Mouse (Mus musculus): ENCODE data around the gene Osbpl2.
"Not testable (repeated sequence)": the region's sequence is repeated elsewhere in the genome, so short reads cannot be mapped to it uniquely, and the experiment has no call there.

Gene Osbpl2

GRCm38 (mm10) chr2:180154796-180155195 lies 35.7 kb downstream of the Osbpl2 start:
- no peak for DNase-seq (ENCODE audit: low spot score)

GRCm38 (mm10) chr2:180158627-180159026 lies 39.5 kb downstream of the Osbpl2 start:
- DNase-seq (ENCODE audit: low spot score) = no peak

GRCm38 (mm10) chr2:180165855-180166254 lies 46.7 kb downstream of the Osbpl2 start:
- no peak for DNase-seq (ENCODE audit: low spot score)

GRCm38 (mm10) chr2:180166869-180167268 lies 47.8 kb downstream of the Osbpl2 start:
- DNase-seq (ENCODE audit: low spot score) = no peak

GRCm38 (mm10) chr2:180170151-180170805 lies 51.2 kb downstream of the Osbpl2 start:
- no peak for DNase-seq (ENCODE audit: low spot score)

GRCm38 (mm10) chr2:180170806-180171521 lies 51.9 kb downstream of the Osbpl2 start, which contains the start of gene Adrm1:
Adrm1 (plus strand) TSS chr2:180171485.
- DNase-seq (ENCODE audit: low spot score) = peak; percentile 96

GRCm38 (mm10) chr2:180171522-180172070 lies 52.5 kb downstream of the Osbpl2 start:
- no peak for DNase-seq (ENCODE audit: low spot score)

GRCm38 (mm10) chr2:180172152-180172551 lies 53.0 kb downstream of the Osbpl2 start:
- DNase-seq (ENCODE audit: low spot score) = no peak

GRCm38 (mm10) chr2:180173163-180173562 lies 54.1 kb downstream of the Osbpl2 start:
- no peak for DNase-seq (ENCODE audit: low spot score)

GRCm38 (mm10) chr2:180173711-180174110 lies 54.6 kb downstream of the Osbpl2 start:
- not testable (repeated sequence) for DNase-seq (ENCODE audit: low spot score)

GRCm38 (mm10) chr2:180174121-180174520 lies 55.0 kb downstream of the Osbpl2 start:
- DNase-seq (ENCODE audit: low spot score) = no peak

- DNase-seq (ENCODE audit: low spot score) = no peak
Observed at GRCm38 (mm10) chr2:180175725-180176124, 56.6 kb downstream of the Osbpl2 start.

- DNase-seq (ENCODE audit: low spot score) = no peak
Observed at GRCm38 (mm10) chr2:180181542-180181941, 62.4 kb downstream of the Osbpl2 start.

GRCm38 (mm10) chr2:180184011-180184751 lies 65.1 kb downstream of the Osbpl2 start:
- no peak for DNase-seq (ENCODE audit: low spot score)

- DNase-seq (ENCODE audit: low spot score) = no peak
Observed at GRCm38 (mm10) chr2:180184752-180185109, 65.6 kb downstream of the Osbpl2 start.

GRCm38 (mm10) chr2:180185686-180186085 lies 66.6 kb downstream of the Osbpl2 start:
- no peak for DNase-seq (ENCODE audit: low spot score)

- no peak for DNase-seq (ENCODE audit: low spot score)
Observed at GRCm38 (mm10) chr2:180187362-180187761, 68.3 kb downstream of the Osbpl2 start.

- no peak for DNase-seq (ENCODE audit: low spot score)
Observed at GRCm38 (mm10) chr2:180196610-180197322, 77.7 kb downstream of the Osbpl2 start.

GRCm38 (mm10) chr2:180197323-180198037 lies 78.4 kb downstream of the Osbpl2 start:
- DNase-seq (ENCODE audit: low spot score) = no peak

- DNase-seq (ENCODE audit: low spot score) = no peak
Observed at GRCm38 (mm10) chr2:180198782-180199181, 79.7 kb downstream of the Osbpl2 start.

GRCm38 (mm10) chr2:180200681-180201080 lies 81.6 kb downstream of the Osbpl2 start:
- DNase-seq (ENCODE audit: low spot score) = no peak

All from yolk sac, embryonic 10.5 days (tissue).